Mouse (Mus musculus): ENCODE data around the gene Cdh1.

Cdh1 gene

DNA sequence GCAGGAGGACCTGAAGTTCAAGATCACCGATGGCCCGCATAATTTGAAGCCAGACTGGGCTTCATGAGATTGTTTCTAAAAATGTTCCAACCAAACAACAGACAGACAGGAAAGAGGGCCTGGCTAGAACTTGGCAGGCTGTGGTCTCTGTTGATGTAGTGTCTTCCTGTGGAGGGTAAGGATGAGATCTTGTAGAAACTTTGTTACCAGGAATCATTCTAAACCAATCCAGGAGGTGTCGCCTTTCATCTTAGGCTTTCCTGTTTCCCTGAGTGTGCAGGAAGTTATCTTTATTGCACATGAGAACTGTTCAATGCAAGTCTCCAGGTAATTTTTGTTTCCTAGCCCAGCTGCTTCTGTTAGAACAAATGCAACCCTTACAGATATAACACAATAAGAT is 48.8 kb downstream of the Cdh1 start:
- DNase-seq (ENCODE audit: low spot score in 2 of 2): no peak

DNA sequence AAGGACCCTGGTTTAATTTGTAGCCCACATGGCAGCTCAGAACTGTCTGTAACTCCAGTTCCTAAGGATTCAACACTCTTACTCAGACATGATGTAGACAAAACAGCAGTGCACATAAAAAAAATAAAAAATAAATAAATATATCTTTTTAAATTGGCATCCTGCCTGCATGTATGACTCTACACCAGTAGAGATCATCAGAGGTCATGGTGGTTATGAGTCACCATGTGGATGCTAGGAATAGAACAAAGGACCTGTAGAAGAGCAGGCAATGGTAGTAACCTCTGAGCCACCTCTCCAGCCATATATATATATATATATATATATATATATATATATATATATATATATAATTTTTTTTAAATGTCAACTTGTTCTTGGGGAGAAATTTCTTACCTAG is 52.9 kb downstream of the Cdh1 start:
- no peak for DNase-seq (ENCODE audit: low spot score in 2 of 2)

DNA sequence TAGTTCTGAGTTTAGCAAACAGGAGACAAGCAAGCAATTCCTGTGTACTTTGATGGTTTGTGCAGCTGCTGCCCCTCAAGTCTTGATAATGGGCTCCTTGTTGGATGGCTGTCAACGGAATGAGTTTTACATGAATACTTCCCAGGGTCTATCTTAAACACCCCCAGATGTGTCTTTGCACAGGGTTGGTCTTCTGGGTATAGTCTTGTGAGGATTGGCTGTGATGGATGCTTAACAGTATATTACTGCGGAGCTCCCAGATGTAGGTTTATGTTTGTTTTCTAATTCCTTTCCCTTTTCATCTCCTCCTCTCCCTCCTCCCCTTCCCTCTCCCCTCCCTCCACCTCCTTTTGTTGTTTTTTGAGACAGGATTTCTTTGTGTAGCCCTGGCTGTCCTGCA is 69.6 kb downstream of the Cdh1 start:
- no peak for DNase-seq (ENCODE audit: low spot score in 2 of 2)

DNA sequence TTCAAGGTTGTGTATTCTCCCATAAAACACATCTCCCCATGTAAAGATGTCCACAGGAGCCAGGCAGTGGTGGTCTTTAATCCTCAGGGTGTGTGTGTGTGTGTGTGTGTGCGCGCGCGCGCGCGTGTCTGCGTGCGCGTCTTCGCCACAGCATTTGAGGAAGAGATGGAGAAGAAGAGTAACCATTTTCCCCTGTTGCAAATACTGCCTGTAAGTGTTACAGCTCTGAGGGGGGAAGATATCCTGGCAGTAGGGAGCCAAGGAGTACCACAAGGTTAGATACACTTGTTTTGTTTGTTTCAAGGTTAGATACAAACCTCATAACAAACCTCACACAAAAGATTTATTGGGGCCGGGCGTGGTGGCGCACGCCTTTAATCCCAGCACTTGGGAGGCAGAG is 71.2 kb downstream of the Cdh1 start:
- DNase-seq (ENCODE audit: low spot score in 2 of 2): no peak

DNA sequence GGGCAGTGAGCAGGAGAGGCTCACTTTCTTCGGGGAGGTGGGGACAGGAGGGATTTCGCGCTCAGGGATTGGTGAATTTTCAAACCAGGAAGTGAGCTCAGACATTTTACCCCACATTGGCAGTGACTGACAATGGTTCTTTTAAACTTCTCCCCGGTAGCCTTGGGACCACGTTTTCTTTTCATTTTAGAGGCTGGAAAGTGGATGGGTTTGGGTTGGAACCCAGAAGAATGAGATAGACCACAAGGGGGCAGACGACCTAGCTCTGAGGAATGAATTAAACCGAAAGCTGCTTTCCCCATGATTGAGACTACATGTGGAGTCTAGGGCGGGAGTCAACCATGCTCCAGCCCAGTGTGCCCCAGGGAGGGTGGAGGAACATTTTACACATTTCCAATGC is 71.7 kb downstream of the Cdh1 start:
- no peak for DNase-seq (ENCODE audit: low spot score in 2 of 2)

DNA sequence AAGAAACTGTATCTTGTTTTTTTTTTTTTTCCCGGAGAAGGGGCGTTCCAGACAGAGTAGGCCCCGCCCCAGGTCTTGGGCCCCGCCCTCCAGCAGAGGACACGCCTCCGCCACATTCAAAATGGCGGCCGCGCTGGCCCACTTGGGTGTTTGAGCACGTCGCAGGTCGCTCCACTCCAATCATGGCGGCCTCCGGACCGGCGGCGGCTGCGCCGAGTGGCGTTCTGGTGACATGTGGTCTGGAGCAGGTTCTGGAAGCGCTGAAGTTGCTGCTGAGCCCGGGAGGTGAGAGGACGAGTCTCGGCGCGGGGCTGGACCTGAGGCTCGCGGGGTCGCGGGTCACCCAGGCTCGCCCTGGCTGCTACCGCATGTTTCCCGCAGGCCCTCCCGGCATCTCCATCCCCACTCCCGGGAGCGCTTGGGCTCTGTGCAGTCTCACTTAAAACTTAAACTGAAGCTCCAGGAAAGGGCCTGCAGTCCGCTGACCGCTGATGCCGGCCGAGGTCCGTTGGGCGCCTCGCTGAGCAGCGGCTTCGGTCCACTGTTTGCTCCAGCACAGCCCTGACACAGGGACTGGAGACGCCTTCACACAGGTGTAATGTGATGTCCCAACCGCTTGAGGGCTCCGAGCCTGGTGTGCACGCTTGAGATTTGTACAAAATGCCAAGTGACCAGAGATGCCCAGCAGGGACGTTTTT is 80.0 kb downstream of the Cdh1 start, which contains the start of gene Tango6:
TSS of gene Tango6 (plus strand) at position 98 of the 698 bp plus-strand sequence.
- peak; percentile 85 to 88 for DNase-seq (ENCODE audit: low spot score in 2 of 2)

DNA sequence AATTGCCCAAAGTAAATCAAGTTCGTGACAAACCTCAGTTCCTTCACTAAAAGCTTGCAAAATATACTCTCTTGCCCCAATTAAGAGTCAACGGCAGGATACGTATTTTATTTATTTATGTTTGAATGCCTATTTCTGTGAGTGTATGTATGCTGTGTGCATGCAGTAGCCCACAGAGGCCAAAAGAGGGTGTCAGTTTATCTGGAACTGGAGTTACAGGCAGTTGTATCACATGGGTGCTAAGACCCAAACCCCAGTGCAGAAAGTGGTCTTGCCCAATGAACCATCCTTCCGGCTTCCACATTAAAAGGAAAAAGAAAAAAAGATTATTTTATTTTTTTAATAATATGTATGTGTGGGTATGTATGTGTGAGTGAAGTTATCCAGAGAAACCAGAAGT is 81.2 kb downstream of the Cdh1 start:
- DNase-seq (ENCODE audit: low spot score in 2 of 2): no peak

DNA sequence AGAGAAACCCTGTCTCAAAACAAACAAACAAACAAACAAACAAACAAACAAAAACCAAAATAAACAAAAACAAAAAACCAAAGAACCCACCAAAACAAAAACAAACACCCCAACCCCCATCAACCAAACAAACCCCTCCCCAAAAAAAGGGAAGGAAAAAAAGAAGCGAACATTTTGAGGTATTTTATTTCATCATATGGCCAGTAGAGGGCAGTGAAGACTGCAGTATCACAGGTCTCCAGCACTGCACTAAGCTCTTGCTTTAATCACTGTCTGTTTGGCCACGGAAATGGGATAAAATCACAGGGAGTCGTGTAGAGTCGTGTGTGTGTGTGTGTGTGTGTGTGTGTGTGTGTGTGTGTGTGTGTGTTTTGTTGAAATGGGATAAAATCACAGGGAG is 84.3 kb downstream of the Cdh1 start:
- DNase-seq (ENCODE audit: low spot score in 2 of 2): no peak

DNA sequence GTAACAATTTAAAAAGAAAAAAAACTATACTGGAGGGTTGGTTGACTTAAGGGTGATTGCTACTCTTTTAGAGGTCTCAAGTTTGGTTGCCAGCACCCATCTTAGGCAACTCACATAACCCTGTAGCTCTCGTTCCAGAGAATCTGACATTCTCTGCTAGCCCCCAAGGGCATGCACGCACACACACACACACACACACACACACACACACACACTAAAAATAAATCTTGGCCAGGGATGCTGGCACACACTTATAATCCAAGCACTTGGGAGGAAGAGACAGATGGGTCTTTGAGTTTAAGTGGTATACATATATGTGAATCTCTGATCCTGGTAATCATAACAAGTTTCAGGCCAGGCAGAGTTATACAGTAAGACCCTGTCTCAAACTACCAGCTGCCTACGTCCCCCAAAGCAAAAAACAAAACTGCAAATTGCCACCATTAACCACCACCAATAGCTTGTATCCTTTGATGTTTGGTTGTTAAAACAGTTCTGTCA is 94.6 kb downstream of the Cdh1 start:
- no peak for DNase-seq (ENCODE audit: low spot score in 2 of 2)

DNA sequence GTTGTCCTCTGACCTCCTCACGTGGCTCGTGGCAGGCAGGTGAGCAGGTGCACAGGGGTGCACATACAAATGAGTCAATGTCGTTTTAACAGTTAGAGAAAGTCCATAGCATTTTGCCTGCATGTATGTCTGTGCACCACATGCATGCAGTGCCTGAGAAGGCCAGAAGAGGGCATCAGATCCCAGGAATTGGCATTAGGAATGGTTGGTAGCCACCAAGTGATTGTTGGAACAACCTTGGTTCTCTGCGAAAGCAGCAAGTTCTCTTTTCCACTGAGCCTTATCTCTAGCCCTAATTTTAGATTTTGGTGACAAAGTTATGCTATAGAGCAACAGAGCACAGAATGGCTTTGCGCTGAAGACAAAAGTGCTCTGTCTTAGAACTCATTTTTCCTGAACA is 96.4 kb downstream of the Cdh1 start:
- DNase-seq (ENCODE audit: low spot score in 2 of 2): peak in 1 of 2 experiments; percentile 47

DNA sequence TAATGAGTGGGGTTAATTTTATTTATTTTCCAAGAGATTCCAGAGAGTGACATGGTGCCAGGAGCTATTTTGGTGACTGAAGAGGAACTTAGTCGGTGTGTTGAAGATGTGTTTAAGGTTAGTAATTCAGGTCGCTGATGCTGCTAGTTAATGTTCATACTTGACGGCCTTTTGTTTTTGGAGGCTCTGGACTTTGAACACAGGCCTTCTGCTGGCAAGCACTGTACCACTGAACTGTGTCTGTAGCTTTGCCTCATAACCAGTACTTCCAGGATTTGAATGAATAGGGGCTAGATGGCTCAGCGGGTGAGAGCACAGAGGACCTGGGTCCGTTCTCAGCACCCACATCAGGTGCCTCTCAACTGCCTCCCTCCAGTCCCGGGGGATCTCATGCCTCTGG is 97.0 kb downstream of the Cdh1 start:
- DNase-seq (ENCODE audit: low spot score in 2 of 2): no peak

DNA sequence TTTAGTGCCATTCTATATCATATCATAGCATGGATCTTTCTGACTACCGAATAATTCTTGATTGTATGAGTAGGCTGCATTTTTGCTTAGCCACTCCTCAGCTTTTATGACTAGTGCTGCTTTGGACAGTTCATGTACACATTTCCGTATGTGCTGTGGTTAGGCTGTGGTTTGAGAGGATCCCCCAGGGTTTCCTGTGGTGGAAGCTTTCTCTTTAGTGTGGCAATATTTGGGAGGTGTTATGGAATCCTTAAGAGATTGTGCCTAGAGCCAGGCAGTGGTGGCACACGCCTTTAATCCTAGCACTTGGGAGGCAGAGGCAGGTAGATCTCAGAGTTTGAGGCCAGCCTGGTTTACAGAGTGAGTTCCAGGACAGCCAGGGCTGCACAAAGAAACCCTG is 98.2 kb downstream of the Cdh1 start:
- DNase-seq (ENCODE audit: low spot score in 2 of 2): no peak

DNA sequence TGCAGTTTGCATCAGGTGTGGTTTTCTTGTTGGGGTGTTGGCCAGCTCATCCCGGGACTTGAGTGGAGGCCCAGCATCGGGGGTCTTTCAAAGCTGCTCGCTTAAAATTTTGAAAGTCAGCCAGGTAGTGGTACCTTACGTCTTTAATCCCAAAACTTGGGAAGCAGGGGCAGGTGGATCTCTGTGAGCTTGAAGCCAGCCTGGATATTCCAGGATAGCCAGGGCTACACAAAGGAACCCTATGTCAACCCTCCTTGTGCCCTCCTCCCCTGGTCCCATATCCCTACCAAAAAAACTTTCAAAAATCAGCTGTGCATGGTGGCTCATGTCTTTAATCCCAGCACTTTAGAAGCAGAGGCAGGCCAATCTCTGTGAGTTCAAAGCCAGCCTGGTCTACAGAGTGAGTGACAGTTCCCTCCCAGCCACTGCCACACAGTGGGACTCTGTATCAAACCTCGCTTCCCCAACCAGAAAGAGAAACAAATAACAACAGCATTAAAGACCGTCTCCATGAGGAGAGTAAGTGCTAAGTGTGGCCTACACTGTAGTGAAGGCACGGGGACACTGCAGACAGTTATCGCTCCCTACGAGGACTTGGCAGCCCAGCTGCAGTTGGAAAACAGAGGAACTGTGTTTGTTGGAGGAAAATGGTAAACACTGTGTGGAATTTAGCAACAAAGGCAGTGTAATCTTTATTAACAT is 101.2 kb downstream of the Cdh1 start:
- DNase-seq (ENCODE audit: low spot score in 2 of 2): no peak

DNA sequence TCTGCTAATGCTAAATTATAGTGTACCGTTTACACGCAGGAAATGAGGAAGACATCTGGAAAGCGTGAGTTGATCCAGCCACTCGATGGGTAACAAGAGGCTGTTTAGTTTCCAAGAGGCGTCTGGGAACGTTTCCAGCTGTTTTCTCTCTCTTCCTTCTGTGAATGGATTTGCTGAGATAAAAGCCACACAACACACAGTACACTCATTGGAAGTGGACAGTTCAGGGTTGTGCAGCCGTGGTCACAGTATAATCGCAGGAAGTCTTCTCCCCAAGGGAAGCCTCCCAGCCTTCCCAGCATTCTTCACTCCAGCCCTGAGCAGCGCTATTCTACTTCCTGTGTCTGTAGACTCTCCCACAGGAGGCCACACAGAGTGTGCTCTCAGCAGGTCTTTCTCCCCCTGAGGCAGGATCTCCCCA is 101.8 kb downstream of the Cdh1 start:
- DNase-seq (ENCODE audit: low spot score in 2 of 2): no peak

DNA sequence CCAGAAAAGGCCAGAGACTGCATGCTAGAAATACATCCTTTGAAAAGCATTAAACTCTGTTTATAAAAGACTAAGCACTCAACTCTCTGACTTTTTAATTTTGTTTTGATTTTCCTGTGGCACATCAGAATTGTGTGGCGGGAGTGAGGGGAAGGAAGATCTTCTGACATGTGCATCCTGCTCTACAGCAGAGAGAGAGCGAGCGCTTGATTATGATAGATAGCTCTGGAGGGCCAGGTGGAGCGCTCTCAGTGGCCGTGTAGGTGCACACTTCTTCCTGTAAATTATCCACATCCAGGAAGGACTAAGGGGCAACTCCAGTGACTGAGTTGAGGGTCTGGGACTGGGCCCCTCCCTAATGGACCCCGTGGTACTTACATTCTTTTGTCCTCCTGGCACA is 103.0 kb downstream of the Cdh1 start:
- no peak for DNase-seq (ENCODE audit: low spot score in 2 of 2)

DNA sequence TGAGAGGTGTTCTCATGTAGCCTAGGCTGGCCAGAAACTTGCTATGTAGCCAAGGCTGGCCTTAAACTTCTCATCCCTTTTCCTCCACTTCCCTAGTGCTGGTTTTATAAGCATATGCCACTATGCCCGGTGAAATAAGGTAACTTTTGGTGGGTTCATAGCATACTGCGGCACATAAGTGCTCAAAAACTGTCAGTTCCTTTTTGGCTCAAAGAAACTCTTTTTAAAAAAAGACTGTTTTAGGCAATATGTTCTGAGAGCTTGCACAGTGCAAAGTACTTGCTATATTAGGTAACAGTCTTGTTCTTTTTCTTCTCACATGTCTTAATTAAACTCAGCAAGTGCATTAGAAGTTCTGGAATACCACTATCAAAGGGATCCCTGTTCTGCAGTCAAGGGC is 106.9 kb downstream of the Cdh1 start:
- DNase-seq (ENCODE audit: low spot score in 2 of 2): no peak

DNA sequence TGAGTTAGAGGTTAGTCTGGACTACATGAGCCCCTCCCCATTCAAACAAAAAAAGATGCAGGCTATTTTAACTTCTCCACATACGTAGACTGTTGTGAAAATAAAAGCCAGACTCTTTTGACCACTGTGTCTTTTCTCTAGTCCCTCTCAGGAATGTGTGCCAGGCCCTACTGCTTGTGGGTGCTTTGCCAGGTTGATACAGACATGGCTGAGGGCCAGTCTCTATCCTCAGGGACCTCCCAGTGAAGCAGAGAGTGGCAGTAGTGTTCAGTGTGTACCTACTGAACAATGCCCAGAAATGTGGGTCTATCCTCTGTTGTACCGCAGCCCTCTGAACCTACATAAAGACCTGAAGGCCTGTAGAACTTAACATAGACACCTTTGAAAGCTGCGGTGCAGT is 109.3 kb downstream of the Cdh1 start:
- DNase-seq (ENCODE audit: low spot score in 2 of 2): no peak

DNA sequence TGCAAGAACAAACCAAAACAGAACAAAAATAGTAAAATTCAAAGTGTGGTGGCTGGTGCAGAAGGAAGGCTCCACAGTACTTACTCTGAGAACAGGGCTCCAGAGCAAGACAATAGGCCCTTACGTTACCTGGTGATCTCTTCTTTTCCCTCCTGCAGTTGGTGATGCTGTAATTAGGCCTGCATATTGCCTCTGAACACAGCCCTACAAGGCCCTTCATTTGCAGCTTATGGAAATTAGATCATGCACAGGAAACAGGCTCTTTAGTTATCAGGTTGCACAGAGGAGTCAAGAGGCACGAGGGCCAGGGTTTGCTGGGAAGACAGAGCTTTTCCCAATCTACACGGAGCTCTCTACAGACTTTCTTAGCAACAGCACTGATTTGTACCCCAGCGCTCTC is 111.1 kb downstream of the Cdh1 start:
- DNase-seq (ENCODE audit: low spot score in 2 of 2): no peak

DNA sequence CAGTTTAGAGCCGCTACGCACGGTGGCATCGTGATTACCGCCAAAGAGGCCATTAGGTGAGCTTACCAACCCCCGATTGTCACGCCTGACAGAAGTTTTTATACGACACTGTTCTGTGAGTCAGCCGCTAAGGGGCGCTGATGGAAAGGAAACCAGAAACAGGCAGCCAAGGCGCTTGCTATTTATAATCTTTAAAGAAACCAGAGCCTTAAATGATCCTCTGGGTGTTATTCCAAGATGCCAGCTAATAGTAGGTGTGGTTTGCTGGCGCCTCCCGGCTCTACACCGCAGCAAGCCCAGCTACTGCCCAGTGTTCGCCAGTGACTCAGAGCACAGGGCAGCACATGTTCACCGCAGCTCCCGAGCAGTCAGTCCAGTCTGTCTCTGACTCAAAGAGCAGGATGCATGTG is 114.9 kb downstream of the Cdh1 start:
- DNase-seq (ENCODE audit: low spot score in 2 of 2): peak; percentile 44 to 57

Data from spleen, postnatal 36 days (tissue).